Mouse (Mus musculus): Measurements from ENCODE around the gene Col11a2.

Col11a2 gene

GRCm38 (mm10) chr17:34101604-34102032 lies 62.4 kb downstream of the Col11a2 start:
- DNase-seq (ENCODE audit: low read depth in 2 of 2, low spot score in 2 of 2), result peak; percentile 96 to 98

- peak in 1 of 2 experiments; percentile 33 for DNase-seq (ENCODE audit: low read depth in 2 of 2, low spot score in 2 of 2)
Observed at GRCm38 (mm10) chr17:34102831-34103230, 63.6 kb downstream of the Col11a2 start.

DNA sequence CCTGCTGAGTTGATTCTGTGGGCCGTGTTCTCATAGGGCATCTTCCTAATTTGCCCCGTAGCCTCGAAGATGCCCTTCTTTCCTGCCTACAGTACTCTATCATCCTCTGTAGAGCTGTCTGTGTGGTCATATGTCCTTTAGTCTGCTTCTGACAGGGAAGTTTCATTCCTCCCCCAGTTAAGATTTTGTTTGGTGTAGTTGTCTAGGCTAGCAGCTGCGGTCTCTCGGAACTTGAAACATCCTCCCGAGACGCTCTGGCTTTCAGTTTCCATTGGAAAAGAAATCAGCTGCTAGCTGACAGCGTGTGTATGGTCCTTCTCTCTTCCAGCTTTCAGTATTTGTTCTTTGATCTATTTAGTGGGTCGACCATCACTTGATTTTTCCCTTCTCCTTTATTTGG lies 65.6 kb downstream of the Col11a2 start:
- DNase-seq (ENCODE audit: low read depth in 2 of 2, low spot score in 2 of 2), result no peak

DNA sequence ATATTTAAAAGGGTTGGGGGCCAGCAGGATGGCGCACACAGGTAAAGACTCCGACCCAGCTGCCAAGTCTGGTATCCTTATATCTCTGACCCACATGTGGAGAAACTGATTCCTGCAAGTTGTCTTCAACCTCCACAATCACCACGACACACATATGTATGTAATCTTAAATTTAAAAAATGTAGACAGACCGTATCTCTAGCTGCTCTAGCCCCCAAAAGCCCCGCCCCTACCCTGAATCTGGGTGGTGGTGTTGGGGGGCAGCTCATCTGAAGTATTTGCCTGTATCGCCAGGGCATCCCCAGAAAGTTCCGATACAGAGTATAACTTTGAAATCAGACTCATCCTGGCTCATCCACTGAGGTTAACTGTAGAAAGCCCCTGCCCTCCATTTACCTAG lies 67.3 kb downstream of the Col11a2 start:
- DNase-seq (ENCODE audit: low read depth in 2 of 2, low spot score in 2 of 2), result no peak

DNA sequence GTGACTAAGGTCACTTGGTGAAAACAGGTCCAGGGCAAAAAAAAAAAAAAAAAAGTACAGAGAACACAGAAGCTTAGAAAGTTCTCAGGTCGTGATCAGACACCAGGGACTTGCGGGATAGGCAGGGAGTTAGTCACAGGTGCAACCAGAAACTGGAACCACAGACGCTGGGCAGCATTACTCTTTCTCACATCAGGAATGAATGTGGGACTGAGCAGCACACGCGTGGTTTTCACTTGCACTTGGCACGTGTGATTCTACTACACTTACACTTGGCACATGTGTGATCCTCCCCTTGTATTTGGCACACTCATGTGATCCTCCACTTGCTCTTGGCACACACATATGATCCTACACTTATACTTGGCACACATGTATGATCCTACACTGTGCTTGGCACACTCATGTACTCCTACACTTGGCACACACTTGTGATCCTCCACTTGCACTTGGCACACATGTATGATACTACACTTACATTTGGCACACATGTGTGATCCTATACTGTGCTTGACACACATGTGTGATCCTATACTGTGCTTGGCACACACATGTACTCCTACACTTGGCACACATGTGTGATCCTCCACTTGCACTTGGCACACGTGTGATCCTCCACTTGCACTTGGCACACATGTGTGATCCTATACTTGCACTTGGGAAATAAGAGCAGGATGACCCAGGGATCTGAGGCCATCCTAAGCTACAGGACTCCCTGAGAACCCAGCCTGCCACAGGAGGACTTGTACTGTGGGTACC lies 68.1 kb downstream of the Col11a2 start:
- no peak for DNase-seq (ENCODE audit: low read depth in 2 of 2, low spot score in 2 of 2)

GRCm38 (mm10) chr17:34108460-34108859 lies 69.2 kb downstream of the Col11a2 start:
- DNase-seq (ENCODE audit: low read depth in 2 of 2, low spot score in 2 of 2), result no peak

GRCm38 (mm10) chr17:34109038-34109805 lies 70.0 kb downstream of the Col11a2 start:
- DNase-seq (ENCODE audit: low read depth in 2 of 2, low spot score in 2 of 2), result peak in 1 of 2 experiments; percentile 48

- DNase-seq (ENCODE audit: low read depth in 2 of 2, low spot score in 2 of 2), result no peak
Observed at GRCm38 (mm10) chr17:34109806-34110195, 70.6 kb downstream of the Col11a2 start.

- DNase-seq (ENCODE audit: low read depth in 2 of 2, low spot score in 2 of 2), result no peak
Observed at GRCm38 (mm10) chr17:34110309-34110708, 71.1 kb downstream of the Col11a2 start.

- DNase-seq (ENCODE audit: low read depth in 2 of 2, low spot score in 2 of 2), result no peak
Observed at GRCm38 (mm10) chr17:34114114-34114513, 74.9 kb downstream of the Col11a2 start.

Measured in CD8-positive naive resting alpha-beta T cell, adult 2 months (primary cell).